Mouse (Mus musculus) midbrain, embryonic 15.5 days (tissue): ENCODE results near the gene Slc25a15. TPM values are rescaled to one million over a fixed set of nuclear protein-coding genes. Genes with fewer than 3 reads are reported as not detected.

Source experiments
- ATAC-seq: fragments of 200-750 bp; cut with Nextera tagmentation; replicated peaks from 2 replicates; pipeline ENCODE4 v1.8.0; 2017; ENCODE audit warnings: moderate TSS enrichment
- H3K27ac ChIP-seq: fragments of 300-500 bp; sonication (generic); 2 replicates; pipeline ENCODE4 v1.5.1; 2015; ENCODE audit warnings: mild to moderate bottlenecking, inconsistent platforms
- H3K27me3 ChIP-seq: fragments of 300-500 bp; sonication (generic); replicated peaks from 2 replicates; pipeline ENCODE4 v1.6.1; 2015; ENCODE audit warnings: inconsistent platforms
- H3K36me3 ChIP-seq: fragments of 300-500 bp; sonication (generic); replicated peaks from 2 replicates; pipeline ENCODE4 v1.6.1; 2015; ENCODE audit warnings: inconsistent platforms
- H3K4me1 ChIP-seq: fragments of 300-500 bp; sonication (generic); 2 replicates; pipeline ENCODE4 v1.6.1; 2015; ENCODE audit warnings: inconsistent platforms
- H3K4me2 ChIP-seq: fragments of 300-500 bp; sonication (generic); 2 replicates; pipeline ENCODE4 v1.6.1; 2015; ENCODE audit warnings: inconsistent platforms, mild to moderate bottlenecking, moderate library complexity
- H3K4me3 ChIP-seq: fragments of 300-500 bp; sonication (generic); 2 replicates; pipeline ENCODE4 v1.5.1; 2015; ENCODE audit warnings: mild to moderate bottlenecking, inconsistent platforms
- H3K9ac ChIP-seq: fragments of 300-500 bp; sonication (generic); 2 replicates; pipeline ENCODE4 v1.6.1; 2015; ENCODE audit warnings: mild to moderate bottlenecking, inconsistent platforms
- H3K9me3 ChIP-seq: fragments of 300-500 bp; sonication (generic); 2 replicates; pipeline ENCODE4 v1.6.1; 2016; ENCODE audit warnings: inconsistent platforms
- WGBS: fragments of 180-500 bp; shearing (Covaris S2); methylation state at CpG from one replicate; pipeline ENCODE4 v1.1.7; 2015; ENCODE audit warnings: mixed read lengths; 5-methylcytosine and 5-hydroxymethylcytosine counted together
- polyA plus RNA-seq: library from polyadenylated mRNA; unstranded; fragments of >200 nt; fragmentation: Nextera tagmentation; extraction: Ambion mirVana; gene quantifications from 2 replicates; pipeline ENCODE4 v1.2.1, GENCODE M21; 2015

The Slc25a15 gene
- polyA plus RNA-seq: 7.1 and 7.3 TPM in 2 replicates

DNA sequence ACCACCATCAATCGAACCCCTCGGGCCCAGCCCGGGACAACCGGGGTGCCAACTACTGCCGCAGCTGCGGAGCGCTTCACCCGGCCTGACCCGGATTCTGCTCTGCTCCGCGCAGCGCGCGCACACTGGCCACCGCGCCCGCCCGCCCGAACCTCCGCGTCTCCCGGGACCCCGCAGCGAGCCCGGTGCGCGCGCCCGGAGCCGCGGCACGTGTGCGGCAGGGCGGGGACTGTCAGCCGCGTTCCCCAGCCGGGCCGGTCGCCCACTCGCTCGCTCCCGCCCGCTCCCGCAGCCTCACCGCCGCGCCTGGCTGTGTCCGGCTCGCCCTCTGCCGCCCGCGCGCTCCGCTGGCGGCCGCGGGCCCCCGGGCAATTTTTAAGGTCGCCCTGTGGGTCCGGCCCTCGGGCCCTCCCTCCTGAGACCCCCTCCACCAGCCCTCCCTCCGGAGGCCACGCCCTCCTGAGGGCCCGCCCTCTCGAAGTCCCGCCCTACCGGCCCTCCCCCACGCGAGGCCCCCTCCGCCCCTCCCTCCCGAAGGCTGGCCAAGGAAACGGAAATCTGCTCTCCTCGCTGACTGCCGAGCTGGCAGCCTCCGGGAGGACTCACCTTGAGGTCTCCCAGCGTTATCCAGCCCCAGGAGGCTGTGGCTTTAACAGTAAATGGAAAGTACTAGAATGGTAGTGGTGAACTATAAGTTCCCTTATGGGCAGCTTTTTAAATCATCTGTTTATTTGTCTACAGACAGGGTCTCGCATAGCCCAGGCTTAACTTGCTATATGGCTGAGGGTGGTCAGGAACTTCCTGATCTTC is at the start of gene Slc25a15:
Gene Slc25a15, minus strand, starts transcription at position 456 of the 810 bp plus-strand sequence.
- WGBS: under 1% methylated on average over 75 of the region's 77 CpGs
- peak within 1 kb of the TSS; percentile 88 for H3K27ac ChIP-seq
- H3K27me3 ChIP-seq: 0 out of 2 replicates have a peak, but pooled peaks cover 3% of the 10 kb centered on the region
- H3K9ac ChIP-seq: peak within 1 kb of the TSS; percentile 63
- H3K4me1 ChIP-seq: peaks cover 13% of the 10 kb centered on the region
- peak within 1 kb of the TSS; percentile 75 for H3K4me2 ChIP-seq
- no peaks in the 10 kb centered on the region for H3K36me3 ChIP-seq
- no peaks in the 10 kb centered on the region for H3K9me3 ChIP-seq
- ATAC-seq: peak; percentile 94
- peak within 1 kb of the TSS; percentile 76 for H3K4me3 ChIP-seq

DNA sequence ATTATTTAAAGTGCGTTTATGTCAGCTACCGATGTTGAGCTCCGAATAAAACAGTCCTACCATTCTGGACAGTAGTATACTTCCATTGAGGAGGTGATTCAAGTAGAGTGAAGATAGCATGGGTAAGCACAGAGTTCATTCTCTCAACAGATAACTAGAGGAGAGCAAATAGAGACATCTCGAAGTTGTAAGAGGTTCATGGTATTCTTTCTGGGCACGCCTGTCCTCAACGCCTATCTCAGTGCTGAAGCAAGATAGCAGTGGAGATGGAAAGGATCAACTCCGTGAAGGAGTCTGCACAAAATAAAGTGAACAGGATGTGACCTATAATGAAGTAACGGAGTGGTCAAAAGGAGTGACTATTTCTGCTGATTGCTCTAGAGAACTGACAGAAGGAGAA is 13.6 kb upstream of the Slc25a15 start:
- Histone ChIP-seq H3K27me3 (no peaks in the 10 kb centered on the region), H3K4me3 (peak overlapping the region; percentile 80), H3K4me2 (peak overlapping the region; percentile 70), H3K4me1 (peaks cover 19% of the 10 kb centered on the region), H3K9me3 (no peaks in the 10 kb centered on the region), H3K27ac (no peak overlapping the region), H3K9ac (peak overlapping the region; percentile 77), H3K36me3 (0 out of 2 replicates have a peak, but pooled peaks cover 13% of the 10 kb centered on the region)
- WGBS: 24% methylated on average over 8 of the region's 8 CpGs
- ATAC-seq: no peak

DNA sequence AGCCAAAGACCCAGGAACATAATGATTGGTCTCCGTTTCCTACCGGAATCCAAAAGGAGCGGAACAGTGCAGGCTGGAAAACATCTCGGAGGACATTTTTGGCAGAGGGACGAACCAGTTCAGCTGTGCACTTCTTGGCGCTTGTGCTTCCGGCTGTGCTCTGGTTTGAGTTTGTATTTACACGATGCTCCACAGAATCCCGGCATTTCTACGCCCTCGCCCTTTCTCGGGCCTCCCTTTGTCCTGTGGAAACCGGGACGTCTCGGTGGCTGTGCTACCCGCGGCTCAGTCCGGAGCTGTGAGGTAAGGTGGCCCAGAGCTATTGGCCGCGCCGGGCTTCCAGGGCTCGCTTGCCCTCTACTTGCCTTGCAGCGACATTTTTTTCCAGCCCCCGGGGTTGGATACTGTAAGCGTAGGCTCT is 12.9 kb upstream of the Slc25a15 start, which contains the start of gene Mrps31:
Gene Mrps31, plus strand, starts transcription at position 80 of the 421 bp plus-strand sequence.
- WGBS: 0% methylated on average over 25 of the region's 25 CpGs
- H3K9me3 ChIP-seq: no peaks in the 10 kb centered on the region
- H3K9ac ChIP-seq: peak within 1 kb of the TSS; percentile 77
- peak within 1 kb of the TSS; percentile 70 for H3K4me2 ChIP-seq
- H3K27me3 ChIP-seq: no peaks in the 10 kb centered on the region
- peak within 1 kb of the TSS; percentile 80 for H3K4me3 ChIP-seq
- ATAC-seq: peak; percentile 97
- peak within 1 kb of the TSS; percentile 78 for H3K27ac ChIP-seq
- H3K36me3 ChIP-seq: 0 out of 2 replicates have a peak, but pooled peaks cover 9% of the 10 kb centered on the region
- H3K4me1 ChIP-seq: peaks cover 19% of the 10 kb centered on the region

DNA sequence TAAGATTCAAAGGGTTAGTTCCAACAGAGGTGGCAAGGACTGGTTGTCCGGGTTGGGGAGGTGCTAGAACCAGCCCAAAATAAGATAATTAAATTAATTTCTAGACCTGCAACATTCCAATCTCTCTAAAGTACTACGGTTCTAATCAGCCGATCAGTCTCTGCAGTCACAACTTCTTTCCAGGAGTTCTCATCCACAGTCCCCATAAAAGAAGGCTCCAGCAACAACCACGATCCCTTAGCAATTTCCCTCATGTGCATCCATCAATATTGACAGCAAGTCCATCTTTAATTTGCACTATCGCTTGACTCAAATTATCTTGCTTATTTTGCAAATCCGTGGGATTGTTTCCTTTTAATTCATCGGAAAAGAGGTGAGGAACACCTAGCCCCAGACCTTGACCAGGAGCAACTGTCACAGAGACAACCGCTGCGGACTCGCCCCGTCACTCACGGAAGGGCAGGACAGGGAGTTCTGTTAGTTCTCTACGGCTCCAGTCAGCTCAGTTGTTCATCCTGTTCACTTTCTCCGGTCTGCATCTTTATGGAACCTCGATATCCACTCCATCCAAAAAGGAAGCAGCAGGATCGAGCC is 12.4 kb upstream of the Slc25a15 start:
- peak; percentile 38 for ATAC-seq
- no peaks in the 10 kb centered on the region for H3K9me3 ChIP-seq
- peak overlapping the region; percentile 80 for H3K4me3 ChIP-seq
- H3K4me1 ChIP-seq: peaks cover 19% of the 10 kb centered on the region
- H3K4me2 ChIP-seq: peak overlapping the region; percentile 70
- H3K36me3 ChIP-seq: 0 out of 2 replicates have a peak, but pooled peaks cover 3% of the 10 kb centered on the region
- H3K9ac ChIP-seq: peak overlapping the region; percentile 77
- peak overlapping the region; percentile 78 for H3K27ac ChIP-seq
- WGBS: 17% methylated on average over 16 of the region's 16 CpGs
- no peaks in the 10 kb centered on the region for H3K27me3 ChIP-seq

GRCm38 (mm10) chr8:22405733-22406132 is 7.3 kb upstream of the Slc25a15 start:
- no peaks in the 10 kb centered on the region for H3K27me3 ChIP-seq
- no peak for ATAC-seq
- no peak overlapping the region for H3K9ac ChIP-seq
- H3K4me1 ChIP-seq: peaks cover 4% of the 10 kb centered on the region
- no peak overlapping the region for H3K4me3 ChIP-seq
- H3K27ac ChIP-seq: no peak overlapping the region
- no peak overlapping the region for H3K4me2 ChIP-seq
- no peaks in the 10 kb centered on the region for H3K36me3 ChIP-seq
- H3K9me3 ChIP-seq: no peaks in the 10 kb centered on the region
- WGBS: 78% methylated on average over 6 of the region's 6 CpGs

GRCm38 (mm10) chr8:22403235-22403634 is 4.8 kb upstream of the Slc25a15 start:
- WGBS: 89% methylated on average over 2 of the region's 2 CpGs
- Histone ChIP-seq H3K4me1 (peaks cover 7% of the 10 kb centered on the region), H3K4me3 (no peak overlapping the region), H3K27me3 (no peaks in the 10 kb centered on the region), H3K27ac (no peak overlapping the region), H3K36me3 (no peaks in the 10 kb centered on the region), H3K4me2 (no peak overlapping the region), H3K9me3 (no peaks in the 10 kb centered on the region), H3K9ac (no peak overlapping the region)
- no peak for ATAC-seq

DNA sequence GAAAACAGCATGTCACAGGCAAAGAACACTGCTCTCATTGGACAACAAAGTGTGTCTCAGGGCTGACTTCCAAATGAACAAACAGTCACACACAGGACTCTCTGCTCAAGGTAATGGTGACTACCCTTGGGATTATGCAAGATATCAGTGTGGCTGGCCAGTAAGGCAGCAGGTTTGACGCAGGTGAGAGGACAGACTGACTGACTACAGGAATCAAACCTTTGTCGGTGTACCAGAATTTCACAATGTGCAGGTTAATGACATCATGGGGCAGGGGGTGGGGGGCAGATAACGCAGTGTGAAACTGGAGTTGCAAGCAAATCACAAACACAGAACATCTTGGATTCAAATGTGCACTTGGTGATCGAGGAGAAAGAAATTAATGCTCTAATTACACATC is 2.2 kb upstream of the Slc25a15 start:
- Histone ChIP-seq H3K4me3 (no peak overlapping the region), H3K36me3 (no peaks in the 10 kb centered on the region), H3K9ac (no peak overlapping the region), H3K27ac (no peak overlapping the region), H3K4me1 (peaks cover 13% of the 10 kb centered on the region), H3K4me2 (no peak overlapping the region), H3K27me3 (0 out of 2 replicates have a peak, but pooled peaks cover 3% of the 10 kb centered on the region), H3K9me3 (no peaks in the 10 kb centered on the region)
- WGBS: 87% methylated on average over 4 of the region's 4 CpGs
- no peak for ATAC-seq

GRCm38 (mm10) chr8:22399285-22399880 is 986 bp upstream of the Slc25a15 start:
- WGBS: 85% methylated on average over 8 of the region's 8 CpGs
- Histone ChIP-seq H3K27ac (peak overlapping the region; percentile 88), H3K4me3 (peak overlapping the region; percentile 76), H3K4me1 (peaks cover 13% of the 10 kb centered on the region), H3K27me3 (0 out of 2 replicates have a peak, but pooled peaks cover 3% of the 10 kb centered on the region), H3K9ac (peak overlapping the region; percentile 63), H3K36me3 (no peaks in the 10 kb centered on the region), H3K9me3 (no peaks in the 10 kb centered on the region), H3K4me2 (peak overlapping the region; percentile 75)
- no peak for ATAC-seq

- no peak for ATAC-seq
- WGBS: 2% methylated on average over 13 of the region's 13 CpGs
- peak overlapping the region; percentile 76 for H3K4me3 ChIP-seq
These were observed 621 bp downstream of the Slc25a15 start for GRCm38 (mm10) chr8:22397811-22398141.

GRCm38 (mm10) chr8:22395256-22395655 is 3.1 kb downstream of the Slc25a15 start:
- no peak for ATAC-seq

More at GRCm38 (mm10) chr8:22397811-22398141, 621 bp downstream of the Slc25a15 start:
- peak overlapping the region; percentile 88 for H3K27ac ChIP-seq
- peak overlapping the region; percentile 75 for H3K4me2 ChIP-seq
- H3K9ac ChIP-seq: peak overlapping the region; percentile 63
- peaks cover 13% of the 10 kb centered on the region for H3K4me1 ChIP-seq
- H3K27me3 ChIP-seq: 0 out of 2 replicates have a peak, but pooled peaks cover 3% of the 10 kb centered on the region
- no peaks in the 10 kb centered on the region for H3K36me3 ChIP-seq
- H3K9me3 ChIP-seq: no peaks in the 10 kb centered on the region

GRCm38 (mm10) chr8:22394471-22394870 is 3.9 kb downstream of the Slc25a15 start:
- H3K9ac ChIP-seq: no peak overlapping the region
- H3K27ac ChIP-seq: no peak overlapping the region
- 0 out of 2 replicates have a peak, but pooled peaks cover 3% of the 10 kb centered on the region for H3K27me3 ChIP-seq
- H3K4me3 ChIP-seq: no peak overlapping the region
- H3K4me1 ChIP-seq: peaks cover 13% of the 10 kb centered on the region
- no peak for ATAC-seq
- H3K36me3 ChIP-seq: no peaks in the 10 kb centered on the region
- no peaks in the 10 kb centered on the region for H3K9me3 ChIP-seq
- 88% methylated on average over 4 of the region's 4 CpGs for WGBS
- no peak overlapping the region for H3K4me2 ChIP-seq

More at GRCm38 (mm10) chr8:22395256-22395655, 3.1 kb downstream of the Slc25a15 start:
- 0 out of 2 replicates have a peak, but pooled peaks cover 3% of the 10 kb centered on the region for H3K27me3 ChIP-seq
- no peaks in the 10 kb centered on the region for H3K36me3 ChIP-seq
- H3K27ac ChIP-seq: no peak overlapping the region
- H3K4me2 ChIP-seq: no peak overlapping the region
- WGBS: 98% methylated on average over 8 of the region's 8 CpGs
- H3K9me3 ChIP-seq: no peaks in the 10 kb centered on the region
- H3K9ac ChIP-seq: no peak overlapping the region
- H3K4me3 ChIP-seq: no peak overlapping the region
- peaks cover 13% of the 10 kb centered on the region for H3K4me1 ChIP-seq
